Mouse (Mus musculus): ENCODE results near the gene Emc10.

The Emc10 gene

GRCm38 (mm10) chr7:44462218-44463055 lies 33.9 kb downstream of the Emc10 start:
- DNase-seq, result peak; percentile 48

- DNase-seq, result peak; percentile 12
Observed at GRCm38 (mm10) chr7:44461503-44462217, 34.7 kb downstream of the Emc10 start.

- peak; percentile 5 for DNase-seq
Observed at GRCm38 (mm10) chr7:44460767-44461502, 35.4 kb downstream of the Emc10 start.

GRCm38 (mm10) chr7:44460067-44460466 lies 36.3 kb downstream of the Emc10 start:
- DNase-seq, result no peak

GRCm38 (mm10) chr7:44456302-44456701 lies 40.0 kb downstream of the Emc10 start:
- no peak for DNase-seq

GRCm38 (mm10) chr7:44453256-44453655 lies 43.1 kb downstream of the Emc10 start:
- DNase-seq, result no peak

- DNase-seq, result no peak
Observed at GRCm38 (mm10) chr7:44446070-44446855, 50.1 kb downstream of the Emc10 start.

- no peak for DNase-seq
Observed at GRCm38 (mm10) chr7:44445528-44445923, 50.8 kb downstream of the Emc10 start.

- DNase-seq, result no peak
Observed at GRCm38 (mm10) chr7:44444886-44445527, 51.3 kb downstream of the Emc10 start.

GRCm38 (mm10) chr7:44443268-44444173 lies 52.8 kb downstream of the Emc10 start:
- DNase-seq, result no peak

GRCm38 (mm10) chr7:44442407-44442821 lies 53.9 kb downstream of the Emc10 start:
- no peak for DNase-seq

- DNase-seq, result peak; percentile 71
Observed at GRCm38 (mm10) chr7:44441648-44442109, 54.6 kb downstream of the Emc10 start.

- DNase-seq, result no peak
Observed at GRCm38 (mm10) chr7:44441180-44441579, 55.1 kb downstream of the Emc10 start.

- DNase-seq, result no peak
Observed at GRCm38 (mm10) chr7:44440479-44440878, 55.9 kb downstream of the Emc10 start.
